Mouse (Mus musculus) lung, embryonic 15.5 days (tissue): ENCODE data around the gene Plekha5. TPM values are rescaled to one million over a fixed set of nuclear protein-coding genes. Genes with fewer than 3 reads are reported as not detected.

ENCODE experiments used
- ATAC-seq: fragments of 200-750 bp; cut with Nextera tagmentation; 2 replicates; pipeline ENCODE4 v1.8.0; 2017; ENCODE audit warnings: moderate number of reproducible peaks, borderline replicate concordance; ENCODE audit not compliant: low FRiP score, low TSS enrichment; ENCODE audit errors: extremely low read depth
- H3K27ac ChIP-seq: fragments of 300-500 bp; sonication (generic); 2 replicates; pipeline ENCODE4 v1.5.1; 2015; ENCODE audit warnings: moderate library complexity, mild to moderate bottlenecking, inconsistent platforms
- H3K27me3 ChIP-seq: fragments of 300-500 bp; sonication (generic); 2 replicates; pipeline ENCODE4 v1.6.1; 2015; ENCODE audit warnings: inconsistent platforms
- H3K36me3 ChIP-seq: fragments of 300-500 bp; sonication (generic); 2 replicates; pipeline ENCODE4 v1.6.1; 2015; ENCODE audit warnings: inconsistent platforms
- H3K4me1 ChIP-seq: fragments of 300-500 bp; sonication (generic); 2 replicates; pipeline ENCODE4 v1.6.1; 2015; ENCODE audit warnings: inconsistent platforms
- H3K4me2 ChIP-seq: fragments of 300-500 bp; sonication (generic); 2 replicates; pipeline ENCODE4 v1.6.1; 2015; ENCODE audit warnings: inconsistent platforms, mild to moderate bottlenecking, moderate library complexity
- H3K4me3 ChIP-seq: fragments of 300-500 bp; sonication (generic); 2 replicates; pipeline ENCODE4 v1.5.1; 2015; ENCODE audit warnings: mild to moderate bottlenecking, inconsistent platforms
- H3K9ac ChIP-seq: fragments of 300-500 bp; sonication (generic); 2 replicates; pipeline ENCODE4 v1.6.1; 2015; ENCODE audit warnings: inconsistent platforms
- H3K9me3 ChIP-seq: fragments of 300-500 bp; sonication (generic); 2 replicates; pipeline ENCODE4 v1.6.1; 2016; ENCODE audit warnings: inconsistent platforms
- WGBS: fragments of 180-500 bp; shearing (Covaris S2); methylation state at CpG from one replicate; pipeline ENCODE4 v1.1.7; 2015; 5-methylcytosine and 5-hydroxymethylcytosine counted together
- polyA plus RNA-seq: library from polyadenylated mRNA; unstranded; fragments of >200 nt; fragmentation: Nextera tagmentation; extraction: Ambion mirVana; gene quantifications from 2 replicates; pipeline ENCODE4 v1.2.1, GENCODE M21; 2015

Gene Plekha5
- polyA plus RNA-seq, 1 experiment from 2014 or later = 36.6 TPM

DNA sequence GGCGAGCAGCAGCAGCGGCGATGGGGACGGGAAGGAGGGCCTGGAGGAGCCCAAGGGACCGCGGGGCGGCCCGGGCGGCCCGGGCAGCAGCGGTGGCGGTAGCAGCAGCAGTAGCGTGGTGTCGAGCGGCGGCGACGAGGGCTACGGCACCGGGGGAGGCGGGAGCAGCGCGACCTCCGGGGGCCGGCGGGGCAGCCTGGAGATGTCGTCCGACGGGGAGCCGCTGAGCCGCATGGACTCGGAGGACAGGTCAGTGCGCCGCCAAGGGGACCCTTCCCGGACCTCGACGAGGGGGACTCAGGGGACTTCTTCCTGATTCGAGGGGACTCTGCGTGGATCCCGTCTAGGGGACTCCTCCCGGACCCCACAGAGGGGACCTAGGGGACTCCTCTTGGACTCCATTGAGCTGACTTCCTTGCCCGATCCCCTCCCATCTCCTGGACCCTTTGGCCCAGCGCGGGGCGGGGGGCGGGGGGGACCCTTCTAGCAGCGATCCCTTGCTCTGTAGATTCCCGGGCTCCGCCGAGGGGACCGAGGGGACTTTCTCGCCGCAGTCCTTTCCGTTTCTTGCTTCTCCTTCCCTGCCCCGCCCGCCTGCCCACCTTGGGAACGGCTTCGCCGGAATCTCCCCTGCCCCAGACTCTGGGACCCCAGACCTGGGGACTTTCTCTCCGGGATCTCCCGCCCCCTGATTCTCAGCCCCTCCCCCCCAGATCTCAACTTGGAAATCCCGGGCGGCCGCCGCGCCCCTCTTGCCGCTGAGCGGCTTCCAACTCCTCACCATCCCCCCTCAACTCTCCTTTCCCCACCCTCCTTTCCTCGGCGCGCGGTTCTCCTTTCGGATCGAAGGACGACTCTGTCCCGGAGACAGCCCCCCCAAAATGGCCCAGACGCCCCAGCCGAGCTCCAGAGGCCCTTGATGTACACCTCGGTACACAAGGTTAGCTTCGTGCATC, 200.5 kb downstream of the Plekha5 start:
- H3K4me3 ChIP-seq = peak overlapping the region; percentile 99
- H3K36me3 ChIP-seq = no peaks in the 10 kb centered on the region
- peak overlapping the region; percentile 95 for H3K27ac ChIP-seq
- H3K9ac ChIP-seq = peak overlapping the region; percentile 92
- peak; percentile 31 for ATAC-seq
- WGBS = under 1% methylated on average over 75 of the region's 80 CpGs
- H3K9me3 ChIP-seq = no peaks in the 10 kb centered on the region
- peak overlapping the region; percentile 68 for H3K4me2 ChIP-seq
- no peaks in the 10 kb centered on the region for H3K27me3 ChIP-seq
- peaks cover 34% of the 10 kb centered on the region for H3K4me1 ChIP-seq

DNA sequence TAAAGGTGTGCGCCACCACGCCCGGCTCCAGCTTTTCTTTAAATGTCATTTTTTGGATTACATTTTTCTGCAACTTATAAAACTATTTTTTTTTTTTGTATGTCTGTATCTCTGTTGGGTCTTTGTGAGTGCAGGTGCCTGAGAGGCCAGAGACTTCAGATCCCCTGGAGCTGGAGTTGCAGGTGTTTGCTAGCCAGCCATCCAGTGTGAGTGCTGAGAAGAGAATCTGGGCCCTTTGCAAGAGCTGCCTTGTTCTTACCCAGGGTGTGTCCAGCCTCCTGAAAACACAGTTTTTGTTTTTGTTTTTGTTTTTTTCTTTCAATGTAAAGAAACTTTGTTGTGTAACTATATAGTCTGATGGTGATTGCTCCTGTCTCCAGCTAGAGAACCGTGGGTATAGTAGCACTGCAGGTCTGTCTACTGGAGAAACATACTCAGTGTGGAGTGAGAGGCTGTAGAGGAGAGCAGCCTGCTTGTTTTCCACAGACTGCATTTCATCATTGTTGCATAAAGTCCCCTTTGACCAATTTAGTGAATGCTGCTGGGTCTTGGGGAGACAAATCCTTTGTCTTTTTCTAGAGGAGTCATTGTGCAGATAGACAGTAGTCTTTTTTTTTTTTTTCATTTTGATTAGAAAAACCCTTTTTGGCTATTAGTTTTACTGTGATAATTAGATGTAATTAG, 205.5 kb downstream of the Plekha5 start:
- H3K4me2 ChIP-seq = no peak overlapping the region
- peaks cover 27% of the 10 kb centered on the region for H3K4me1 ChIP-seq
- no peaks in the 10 kb centered on the region for H3K9me3 ChIP-seq
- no peak overlapping the region for H3K9ac ChIP-seq
- no peak overlapping the region for H3K4me3 ChIP-seq
- peaks cover 9% of the 10 kb centered on the region for H3K36me3 ChIP-seq
- no peaks in the 10 kb centered on the region for H3K27me3 ChIP-seq
- H3K27ac ChIP-seq = no peak overlapping the region
- ATAC-seq = no peak
- 85% methylated on average over 4 of the region's 4 CpGs for WGBS

DNA sequence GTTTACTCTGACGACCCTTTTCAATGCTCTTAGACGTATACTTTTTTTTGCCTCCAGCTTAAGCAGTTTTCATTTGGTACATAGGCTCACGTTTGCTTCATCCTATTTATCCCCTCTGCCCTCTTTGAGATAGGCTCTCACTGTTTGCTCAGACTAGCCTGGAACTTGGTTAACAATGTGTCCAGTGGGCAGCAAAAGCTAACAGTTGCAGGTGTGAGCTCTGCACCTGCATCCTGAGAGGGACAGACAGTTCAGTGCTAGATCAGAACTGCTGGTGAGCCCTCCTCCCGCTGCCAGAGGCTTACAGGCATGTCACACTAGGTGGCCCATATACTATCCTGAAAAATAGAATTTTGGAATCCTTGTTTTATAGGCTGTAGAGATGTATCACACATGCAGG, 206.5 kb downstream of the Plekha5 start:
- Histone ChIP-seq H3K36me3 (peaks cover 12% of the 10 kb centered on the region), H3K4me1 (peaks cover 23% of the 10 kb centered on the region), H3K4me2 (no peak overlapping the region), H3K9ac (no peak overlapping the region), H3K27me3 (no peaks in the 10 kb centered on the region), H3K9me3 (no peaks in the 10 kb centered on the region), H3K4me3 (no peak overlapping the region), H3K27ac (no peak overlapping the region)
- 57% methylated on average over 4 of the region's 4 CpGs for WGBS
- no peak for ATAC-seq

DNA sequence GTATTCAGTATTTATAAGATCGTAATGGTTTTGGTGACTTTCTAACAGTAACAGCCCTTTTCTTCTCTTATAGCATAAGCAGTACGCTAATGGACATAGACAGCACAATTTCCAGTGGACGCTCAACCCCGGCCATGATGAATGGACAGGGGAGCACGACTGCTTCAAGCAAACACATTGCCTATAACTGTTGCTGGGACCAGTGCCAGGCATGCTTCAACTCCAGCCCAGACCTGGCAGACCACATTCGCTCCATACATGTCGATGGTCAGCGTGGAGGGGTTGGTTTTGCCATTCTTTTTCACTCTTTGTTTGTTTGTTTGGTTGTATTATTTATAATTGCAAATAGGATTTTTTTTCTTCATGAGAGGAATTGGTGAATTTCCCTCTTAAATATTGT, 209.8 kb downstream of the Plekha5 start:
- H3K9ac ChIP-seq = no peak overlapping the region
- no peak overlapping the region for H3K4me3 ChIP-seq
- peaks cover 31% of the 10 kb centered on the region for H3K36me3 ChIP-seq
- no peak overlapping the region for H3K27ac ChIP-seq
- 75% methylated on average over 8 of the region's 8 CpGs for WGBS
- no peaks in the 10 kb centered on the region for H3K4me1 ChIP-seq
- no peaks in the 10 kb centered on the region for H3K9me3 ChIP-seq
- no peaks in the 10 kb centered on the region for H3K27me3 ChIP-seq
- ATAC-seq = no peak
- no peak overlapping the region for H3K4me2 ChIP-seq

DNA sequence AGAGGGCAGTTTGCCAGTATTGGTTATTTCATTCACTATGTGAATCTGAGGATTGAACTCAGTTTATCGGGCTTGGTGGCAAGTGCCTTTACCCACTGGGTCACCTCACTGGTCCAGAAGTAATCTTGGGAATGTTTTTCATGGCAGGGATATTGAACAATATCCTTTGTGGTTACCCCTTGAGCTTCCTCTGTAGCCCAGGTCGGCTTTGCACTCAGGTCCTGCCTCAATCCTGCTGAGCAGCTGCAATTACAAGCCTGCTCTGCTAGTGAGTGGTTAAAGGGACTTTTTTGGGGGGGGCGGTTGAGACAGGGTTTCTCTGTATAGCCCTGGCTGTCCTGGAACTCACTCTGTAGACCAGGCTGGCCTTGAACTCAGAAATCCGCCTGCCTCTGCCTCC, 212.4 kb downstream of the Plekha5 start:
- H3K9ac ChIP-seq = no peak overlapping the region
- H3K9me3 ChIP-seq = no peaks in the 10 kb centered on the region
- H3K4me3 ChIP-seq = no peak overlapping the region
- no peaks in the 10 kb centered on the region for H3K4me1 ChIP-seq
- 87% methylated on average over 4 of the region's 4 CpGs for WGBS
- ATAC-seq = no peak
- H3K27me3 ChIP-seq = no peaks in the 10 kb centered on the region
- H3K36me3 ChIP-seq = peaks cover 54% of the 10 kb centered on the region
- H3K27ac ChIP-seq = no peak overlapping the region
- H3K4me2 ChIP-seq = no peak overlapping the region

DNA sequence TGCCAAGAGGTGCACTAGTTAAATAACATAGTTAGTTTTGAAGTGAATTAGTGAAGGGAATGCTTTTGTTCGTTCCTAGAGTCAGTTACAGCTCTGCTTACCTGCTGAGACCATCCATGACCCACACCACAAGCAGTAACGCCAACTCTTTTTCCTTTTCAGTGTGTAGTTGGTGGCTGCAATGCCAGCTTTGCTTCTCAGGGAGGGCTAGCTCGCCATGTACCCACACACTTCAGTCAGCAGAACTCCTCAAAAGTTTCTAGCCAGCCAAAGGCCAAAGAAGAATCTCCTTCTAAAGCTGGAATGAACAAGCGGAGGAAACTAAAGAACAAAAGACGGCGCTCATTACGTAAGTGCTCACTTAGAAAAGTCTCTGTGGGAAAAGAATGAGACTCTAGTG, 218.2 kb downstream of the Plekha5 start:
- Histone ChIP-seq H3K4me3 (no peak overlapping the region), H3K4me1 (no peaks in the 10 kb centered on the region), H3K9ac (no peak overlapping the region), H3K36me3 (peaks cover 73% of the 10 kb centered on the region), H3K4me2 (no peak overlapping the region), H3K9me3 (no peaks in the 10 kb centered on the region), H3K27ac (no peak overlapping the region), H3K27me3 (no peaks in the 10 kb centered on the region)
- ATAC-seq = no peak
- 86% methylated on average over 7 of the region's 7 CpGs for WGBS

DNA sequence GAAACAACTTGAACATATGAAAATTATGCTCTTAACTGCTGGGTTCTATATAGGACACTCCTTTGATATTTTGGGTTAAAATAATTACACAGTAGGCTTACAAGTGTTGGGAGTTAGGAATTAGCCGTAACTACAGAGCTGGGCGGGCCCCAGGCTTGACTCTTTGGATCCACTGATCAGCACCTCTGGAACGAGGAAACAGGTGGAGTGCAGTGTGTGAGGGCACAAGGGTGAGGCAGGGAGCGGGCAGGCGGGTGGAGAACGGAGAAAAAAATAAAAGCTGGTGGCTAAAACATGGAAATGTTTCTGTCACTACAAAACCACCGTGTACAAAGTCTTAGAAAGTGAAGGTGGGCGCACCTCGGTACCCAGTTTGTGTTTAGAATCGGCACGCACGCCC, 218.8 kb downstream of the Plekha5 start:
- Histone ChIP-seq H3K9ac (no peak overlapping the region), H3K4me1 (no peaks in the 10 kb centered on the region), H3K9me3 (no peaks in the 10 kb centered on the region), H3K4me2 (no peak overlapping the region), H3K27ac (no peak overlapping the region), H3K36me3 (peaks cover 73% of the 10 kb centered on the region), H3K4me3 (no peak overlapping the region), H3K27me3 (no peaks in the 10 kb centered on the region)
- no peak for ATAC-seq
- WGBS = 90% methylated on average over 12 of the region's 12 CpGs

DNA sequence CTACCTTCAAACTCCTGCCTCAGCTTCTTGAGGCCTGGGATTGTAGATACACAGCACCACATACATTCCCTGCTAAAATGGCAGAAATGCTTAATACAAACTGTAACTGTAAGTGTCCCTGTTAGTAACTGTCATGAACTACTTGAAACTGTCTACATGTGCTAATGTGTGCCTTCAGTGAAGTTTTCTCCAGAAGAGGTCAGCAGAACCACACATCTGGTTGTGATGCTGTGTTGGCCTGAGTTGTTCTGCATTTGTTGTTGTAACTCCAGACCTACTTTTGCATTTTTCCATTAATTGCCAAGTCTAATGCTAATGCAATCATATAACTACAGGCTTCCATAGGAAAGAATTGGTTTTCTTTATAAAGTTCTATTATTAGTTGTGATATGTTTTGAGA, 222.1 kb downstream of the Plekha5 start:
- H3K4me1 ChIP-seq = no peaks in the 10 kb centered on the region
- H3K4me3 ChIP-seq = no peak overlapping the region
- H3K9ac ChIP-seq = no peak overlapping the region
- H3K27ac ChIP-seq = no peak overlapping the region
- H3K27me3 ChIP-seq = no peaks in the 10 kb centered on the region
- H3K4me2 ChIP-seq = no peak overlapping the region
- peaks cover 67% of the 10 kb centered on the region for H3K36me3 ChIP-seq
- ATAC-seq = no peak
- H3K9me3 ChIP-seq = no peaks in the 10 kb centered on the region

Other genes with a start within 250 kb of the Plekha5 start
- 8.6 and 11.5 TPM in 2 replicates for gene Aebp2, start 198.6 kb downstream of the Plekha5 start, polyA plus RNA-seq